Mouse (Mus musculus) heart, embryonic 11.5 days (tissue): ENCODE data around the gene Gm10491. TPM values are rescaled to one million over a fixed set of nuclear protein-coding genes. Genes with fewer than 3 reads are reported as not detected.

Experiments used
- ATAC-seq: fragments of 200-750 bp; cut with Nextera tagmentation; replicated peaks from 2 replicates; pipeline ENCODE4 v1.8.0; 2017; ENCODE audit warnings: moderate library complexity; ENCODE audit not compliant: insufficient number of reproducible peaks, low FRiP score, low TSS enrichment
- H3K27ac ChIP-seq: fragments of 300-500 bp; sonication (generic); 2 replicates; pipeline ENCODE4 v1.5.1; 2014; ENCODE audit warnings: mild to moderate bottlenecking, low read depth, low read length
- H3K27me3 ChIP-seq: fragments of 300-500 bp; sonication (generic); 2 replicates; pipeline ENCODE4 v1.6.1; 2014; ENCODE audit warnings: mild to moderate bottlenecking, low read length, mixed read lengths; ENCODE audit not compliant: control insufficient read depth, insufficient read depth
- H3K36me3 ChIP-seq: fragments of 300-500 bp; sonication (generic); 2 replicates; pipeline ENCODE4 v1.6.1; 2014; ENCODE audit warnings: mild to moderate bottlenecking, low read length, moderate library complexity, mixed read lengths; ENCODE audit not compliant: control insufficient read depth, insufficient read depth
- H3K4me1 ChIP-seq: fragments of 300-500 bp; sonication (generic); 2 replicates; pipeline ENCODE4 v1.6.1; 2014; ENCODE audit warnings: low read length; ENCODE audit not compliant: control insufficient read depth, insufficient read depth
- H3K4me2 ChIP-seq: fragments of 300-500 bp; sonication (generic); 2 replicates; pipeline ENCODE4 v1.6.1; 2014; ENCODE audit warnings: mild to moderate bottlenecking, moderate library complexity
- H3K4me3 ChIP-seq: fragments of 300-500 bp; sonication (generic); 2 replicates; pipeline ENCODE4 v1.5.1; 2014; ENCODE audit warnings: low read depth, low read length
- H3K9ac ChIP-seq: fragments of 300-500 bp; sonication (generic); 2 replicates; pipeline ENCODE4 v1.6.1; 2014; ENCODE audit warnings: mild to moderate bottlenecking, low read depth, low read length, moderate library complexity
- H3K9me3 ChIP-seq: fragments of 300-500 bp; sonication (generic); replicated peaks from 2 replicates; pipeline ENCODE4 v1.6.1; 2016; ENCODE audit warnings: low read length; ENCODE audit not compliant: control insufficient read depth
- WGBS: fragments of 180-500 bp; shearing (Covaris S2); extraction: QIAGEN DNeasy Blood & Tissue Kit; methylation state at CpG from one replicate; pipeline ENCODE4 v1.1.7; 2014; ENCODE audit not compliant: insufficient replicate concordance; 5-methylcytosine and 5-hydroxymethylcytosine counted together
- polyA plus RNA-seq: library from polyadenylated mRNA; unstranded; fragments of >200 nt; fragmentation: Nextera tagmentation; extraction: Ambion mirVana; gene quantifications from 2 replicates; pipeline ENCODE4 v1.2.1, GENCODE M21; 2014

The Gm10491 gene
- polyA plus RNA-seq, 1 experiment from 2014 or later = not detected

GRCm38 (mm10) chrX:7867141-7867540, 40.5 kb downstream of the Gm10491 start:
- WGBS = 100% methylated on average over 1 of the region's 1 CpGs

GRCm38 (mm10) chrX:7865786-7866185, 41.8 kb downstream of the Gm10491 start:
- Histone ChIP-seq H3K27ac (no peak overlapping the region), H3K36me3 (no peaks in the 10 kb centered on the region), H3K4me3 (no peak overlapping the region), H3K4me1 (0 out of 2 replicates have a peak, but pooled peaks cover 2% of the 10 kb centered on the region), H3K9me3 (no peaks in the 10 kb centered on the region), H3K4me2 (no peak overlapping the region), H3K27me3 (no peaks in the 10 kb centered on the region), H3K9ac (no peak overlapping the region)
- WGBS = 53% methylated on average over 2 of the region's 2 CpGs
- no peak for ATAC-seq

More at GRCm38 (mm10) chrX:7867141-7867540, 40.5 kb downstream of the Gm10491 start:
- 0 out of 2 replicates have a peak, but pooled peaks cover 2% of the 10 kb centered on the region for H3K4me1 ChIP-seq
- H3K4me3 ChIP-seq = no peak overlapping the region
- no peak overlapping the region for H3K4me2 ChIP-seq
- H3K9ac ChIP-seq = no peak overlapping the region
- H3K36me3 ChIP-seq = no peaks in the 10 kb centered on the region
- no peaks in the 10 kb centered on the region for H3K27me3 ChIP-seq
- no peaks in the 10 kb centered on the region for H3K9me3 ChIP-seq
- ATAC-seq = no peak
- H3K27ac ChIP-seq = no peak overlapping the region

- Histone ChIP-seq H3K36me3 (no peaks in the 10 kb centered on the region), H3K4me3 (no peak overlapping the region), H3K27me3 (no peaks in the 10 kb centered on the region), H3K9me3 (no peaks in the 10 kb centered on the region), H3K9ac (no peak overlapping the region), H3K27ac (no peak overlapping the region), H3K4me2 (no peak overlapping the region), H3K4me1 (0 out of 2 replicates have a peak, but pooled peaks cover 2% of the 10 kb centered on the region)
- no peak for ATAC-seq
- WGBS = 73% methylated on average over 2 of the region's 2 CpGs
Observed at GRCm38 (mm10) chrX:7865343-7865742, 42.3 kb downstream of the Gm10491 start.

- Histone ChIP-seq H3K4me2 (no peak overlapping the region), H3K9me3 (no peaks in the 10 kb centered on the region), H3K36me3 (no peaks in the 10 kb centered on the region), H3K27ac (no peak overlapping the region), H3K4me3 (no peak overlapping the region), H3K9ac (no peak overlapping the region), H3K27me3 (no peaks in the 10 kb centered on the region), H3K4me1 (0 out of 2 replicates have a peak, but pooled peaks cover 2% of the 10 kb centered on the region)
- no peak for ATAC-seq
- 74% methylated on average over 3 of the region's 3 CpGs for WGBS
Observed at GRCm38 (mm10) chrX:7864551-7864950, 43.1 kb downstream of the Gm10491 start.

- H3K27me3 ChIP-seq = no peaks in the 10 kb centered on the region
- no peak for ATAC-seq
- H3K9me3 ChIP-seq = no peaks in the 10 kb centered on the region
- H3K4me1 ChIP-seq = 0 out of 2 replicates have a peak, but pooled peaks cover 2% of the 10 kb centered on the region
- H3K9ac ChIP-seq = no peak overlapping the region
- 93% methylated on average over 1 of the region's 1 CpGs for WGBS
- H3K4me2 ChIP-seq = no peak overlapping the region
- H3K4me3 ChIP-seq = no peak overlapping the region
- no peaks in the 10 kb centered on the region for H3K36me3 ChIP-seq
- H3K27ac ChIP-seq = no peak overlapping the region
Observed at GRCm38 (mm10) chrX:7863181-7863580, 44.5 kb downstream of the Gm10491 start.

GRCm38 (mm10) chrX:7859191-7859753, 48.4 kb downstream of the Gm10491 start:
- no peak for ATAC-seq

More at GRCm38 (mm10) chrX:7859191-7859753, 48.4 kb downstream of the Gm10491 start:
- Histone ChIP-seq H3K27me3 (no peaks in the 10 kb centered on the region), H3K9ac (no peak overlapping the region), H3K36me3 (no peaks in the 10 kb centered on the region), H3K27ac (no peak overlapping the region), H3K4me1 (no peaks in the 10 kb centered on the region), H3K4me2 (no peak overlapping the region), H3K9me3 (no peaks in the 10 kb centered on the region), H3K4me3 (no peak overlapping the region)
- 69% methylated on average over 3 of the region's 3 CpGs for WGBS

Other genes starting within 250 kb of the Gm10491 start
- gene Plp2, start 236.4 kb downstream of the Gm10491 start, polyA plus RNA-seq = 171 and 181 TPM in 2 replicates
- gene Magix, start 226.6 kb downstream of the Gm10491 start, polyA plus RNA-seq = not detected in 2 replicates
- 31.2 and 35.7 TPM in 2 replicates for gene Gpkow, start 210.7 kb downstream of the Gm10491 start, polyA plus RNA-seq
- 16.0 and 16.2 TPM in 2 replicates for gene Wdr45, start 193.5 kb downstream of the Gm10491 start, polyA plus RNA-seq
- gene Gm45208, start 185.6 kb downstream of the Gm10491 start, polyA plus RNA-seq = 0.34 TPM in 1 of 2 replicates, not detected in the other
- 52.3 and 55.9 TPM in 2 replicates for gene Praf2, start 179.4 kb downstream of the Gm10491 start, polyA plus RNA-seq
- 5.2 and 8.5 TPM in 2 replicates for gene Ccdc120, start 156.9 kb downstream of the Gm10491 start, polyA plus RNA-seq
- 12.1 and 15.0 TPM in 2 replicates for gene Tfe3, start 145.3 kb downstream of the Gm10491 start, polyA plus RNA-seq
- gene Gripap1, start 118.1 kb downstream of the Gm10491 start, polyA plus RNA-seq = 26.5 and 26.8 TPM in 2 replicates
- 1.6 TPM in 2 replicates for gene Kcnd1, start 85.5 kb downstream of the Gm10491 start, polyA plus RNA-seq
- 22.9 and 23.7 TPM in 2 replicates for gene Otud5, start 66.5 kb downstream of the Gm10491 start, polyA plus RNA-seq
- gene Pim2, start 29.6 kb downstream of the Gm10491 start, polyA plus RNA-seq = 5.2 and 5.7 TPM in 2 replicates
- 16.9 and 19.1 TPM in 2 replicates for gene Slc35a2, start 23.8 kb downstream of the Gm10491 start, polyA plus RNA-seq
- gene Pqbp1, start 8.6 kb downstream of the Gm10491 start, polyA plus RNA-seq = 81.0 and 88.2 TPM in 2 replicates
- 135 and 152 TPM in 2 replicates for gene Timm17b, start 8.5 kb downstream of the Gm10491 start, polyA plus RNA-seq
- gene Gm10490, start 1.7 kb upstream of the Gm10491 start, polyA plus RNA-seq = not detected in 2 replicates
- gene Pcsk1n, start 12.0 kb upstream of the Gm10491 start, polyA plus RNA-seq = 0.10 and 0.23 TPM in 2 replicates
- not detected in 2 replicates for gene Eras, start 20.8 kb upstream of the Gm10491 start, polyA plus RNA-seq
- 23.8 and 27.2 TPM in 2 replicates for gene Hdac6, start 40.1 kb upstream of the Gm10491 start, polyA plus RNA-seq
- 13.7 and 16.6 TPM in 2 replicates for gene Gata1, start 70.2 kb upstream of the Gm10491 start, polyA plus RNA-seq
- 0.82 TPM in 1 of 2 replicates, not detected in the other for gene Glod5, start 110.7 kb upstream of the Gm10491 start, polyA plus RNA-seq
- 46.1 and 48.6 TPM in 2 replicates for gene Suv39h1, start 166.9 kb upstream of the Gm10491 start, polyA plus RNA-seq
- 0.39 and 0.43 TPM in 2 replicates for gene Was, start 182.7 kb upstream of the Gm10491 start, polyA plus RNA-seq
- gene Wdr13, start 225.1 kb upstream of the Gm10491 start, polyA plus RNA-seq = 21.8 and 22.6 TPM in 2 replicates
- gene Rbm3, start 238.0 kb upstream of the Gm10491 start, polyA plus RNA-seq = 320 and 341 TPM in 2 replicates